Mouse (Mus musculus) lung, postnatal 0 days (tissue): ENCODE data around the gene Amfr. TPM values are rescaled to one million over a fixed set of nuclear protein-coding genes. Genes with fewer than 3 reads are reported as not detected.

ENCODE experiments used
- ATAC-seq: fragments of 200-750 bp; cut with Nextera tagmentation; 2 replicates; pipeline ENCODE4 v1.8.0; 2017; ENCODE audit warnings: moderate library complexity
- DNase-seq: peaks from one replicate; pipeline ENCODE4 v3.0.0-alpha.2; 2016; ENCODE audit warnings: low spot score
- H3K27ac ChIP-seq: fragments of 300-500 bp; sonication (generic); 2 replicates; pipeline ENCODE4 v1.5.1; 2014; ENCODE audit warnings: antibody characterized with exemption, mild to moderate bottlenecking, low read length, mixed read lengths
- H3K27me3 ChIP-seq: fragments of 300-500 bp; sonication (generic); replicated peaks from 2 replicates; pipeline ENCODE4 v1.6.1; 2014; ENCODE audit warnings: low read length, mixed read lengths; ENCODE audit not compliant: insufficient read depth
- H3K36me3 ChIP-seq: fragments of 300-500 bp; sonication (generic); 2 replicates; pipeline ENCODE4 v1.6.1; 2014; ENCODE audit warnings: low read length, mixed read lengths; ENCODE audit not compliant: insufficient read depth
- H3K4me1 ChIP-seq: fragments of 300-500 bp; sonication (generic); 2 replicates; pipeline ENCODE4 v1.6.1; 2014; ENCODE audit warnings: antibody characterized with exemption, low read depth, low read length, mixed read lengths; ENCODE audit not compliant: insufficient read depth
- H3K4me2 ChIP-seq: fragments of 300-500 bp; sonication (generic); replicated peaks from 2 replicates; pipeline ENCODE4 v1.6.1; 2014; ENCODE audit warnings: low read depth, mild to moderate bottlenecking, low read length, moderate library complexity, mixed read lengths
- H3K4me3 ChIP-seq: fragments of 300-500 bp; sonication (generic); 2 replicates; pipeline ENCODE4 v1.5.1; 2014; ENCODE audit warnings: low read depth, low read length
- H3K9ac ChIP-seq: fragments of 300-500 bp; sonication (generic); replicated peaks from 2 replicates; pipeline ENCODE4 v1.6.1; 2014; ENCODE audit warnings: low read depth, mild to moderate bottlenecking
- H3K9me3 ChIP-seq: fragments of 300-500 bp; sonication (generic); 2 replicates; pipeline ENCODE4 v1.6.1; 2016; ENCODE audit warnings: low read length, mixed read lengths
- CTCF ChIP-seq: IDR thresholded peaks from 2 replicates; pipeline ENCODE4 v1.5.1; 2016; ENCODE audit warnings: antibody characterized with exemption, mild to moderate bottlenecking
- EP300 ChIP-seq: IDR thresholded peaks from 2 replicates; pipeline ENCODE4 v1.6.1; 2016; ENCODE audit warnings: antibody characterized with exemption, mild to moderate bottlenecking, control low read depth
- WGBS: fragments of 180-500 bp; shearing (Covaris S2); extraction: QIAGEN DNeasy Blood & Tissue Kit; methylation state at CpG from one replicate; pipeline ENCODE4 v1.1.7; 2014; 5-methylcytosine and 5-hydroxymethylcytosine counted together
- polyA plus RNA-seq: library from polyadenylated mRNA; unstranded; fragments of >200 nt; fragmentation: Nextera tagmentation; extraction: Ambion mirVana; gene quantifications from 2 replicates; pipeline ENCODE4 v1.2.1, GENCODE M21; 2015

Gene Amfr
- polyA plus RNA-seq, 1 experiment from 2014 or later, result 57.4 TPM

GRCm38 (mm10) chr8:93975358-93975757, 37.3 kb downstream of the Amfr start:
- peaks cover 65% of the 10 kb centered on the region for H3K36me3 ChIP-seq
- no peak for TF ChIP-seq CTCF
- no peak for TF ChIP-seq EP300

GRCm38 (mm10) chr8:93974602-93975186, 37.9 kb downstream of the Amfr start:
- no peaks in the 10 kb centered on the region for H3K9me3 ChIP-seq
- H3K4me2 ChIP-seq, result no peak overlapping the region
- H3K27me3 ChIP-seq, result no peaks in the 10 kb centered on the region
- H3K4me3 ChIP-seq, result no peak overlapping the region
- DNase-seq (no peak), ATAC-seq (peak; percentile 26; the same call in 1 of the 2 replicates)
- H3K27ac ChIP-seq, result no peak overlapping the region
- TF ChIP-seq CTCF (no peak), EP300 (no peak)
- H3K4me1 ChIP-seq, result no peaks in the 10 kb centered on the region
- H3K9ac ChIP-seq, result no peak overlapping the region
- peaks cover 58% of the 10 kb centered on the region for H3K36me3 ChIP-seq
- WGBS, result 69% methylated on average over 11 of the region's 11 CpGs

More at GRCm38 (mm10) chr8:93975358-93975757, 37.3 kb downstream of the Amfr start:
- ATAC-seq (no peak), DNase-seq (no peak)
- Histone ChIP-seq H3K9me3 (no peaks in the 10 kb centered on the region), H3K27ac (no peak overlapping the region), H3K27me3 (no peaks in the 10 kb centered on the region), H3K4me3 (no peak overlapping the region), H3K4me2 (no peak overlapping the region), H3K9ac (no peak overlapping the region), H3K4me1 (no peaks in the 10 kb centered on the region)
- WGBS, result 90% methylated on average over 2 of the region's 2 CpGs

GRCm38 (mm10) chr8:93973831-93974375, 38.7 kb downstream of the Amfr start:
- no peak for TF ChIP-seq CTCF
- TF ChIP-seq EP300, result no peak
- ATAC-seq (no peak), DNase-seq (no peak)
- H3K9ac ChIP-seq, result no peak overlapping the region
- H3K27me3 ChIP-seq, result no peaks in the 10 kb centered on the region
- WGBS, result 93% methylated on average over 13 of the region's 13 CpGs
- no peak overlapping the region for H3K4me3 ChIP-seq
- H3K27ac ChIP-seq, result no peak overlapping the region
- no peak overlapping the region for H3K4me2 ChIP-seq
- no peaks in the 10 kb centered on the region for H3K4me1 ChIP-seq
- peaks cover 56% of the 10 kb centered on the region for H3K36me3 ChIP-seq
- no peaks in the 10 kb centered on the region for H3K9me3 ChIP-seq

GRCm38 (mm10) chr8:93972971-93973734, 39.5 kb downstream of the Amfr start:
- Histone ChIP-seq H3K4me2 (no peak overlapping the region), H3K9ac (no peak overlapping the region), H3K36me3 (peaks cover 56% of the 10 kb centered on the region), H3K4me3 (no peak overlapping the region), H3K27ac (no peak overlapping the region), H3K9me3 (no peaks in the 10 kb centered on the region), H3K4me1 (no peaks in the 10 kb centered on the region), H3K27me3 (no peaks in the 10 kb centered on the region)
- ATAC-seq (no peak), DNase-seq (no peak)
- 85% methylated on average over 14 of the region's 14 CpGs for WGBS
- TF ChIP-seq CTCF, result no peak
- TF ChIP-seq EP300, result no peak

- H3K4me1 ChIP-seq, result no peaks in the 10 kb centered on the region
- DNase-seq (no peak), ATAC-seq (no peak)
- H3K9me3 ChIP-seq, result no peaks in the 10 kb centered on the region
- H3K9ac ChIP-seq, result no peak overlapping the region
- H3K4me3 ChIP-seq, result no peak overlapping the region
- 93% methylated on average over 5 of the region's 5 CpGs for WGBS
- H3K27me3 ChIP-seq, result no peaks in the 10 kb centered on the region
- no peak overlapping the region for H3K4me2 ChIP-seq
- no peak overlapping the region for H3K27ac ChIP-seq
- peaks cover 52% of the 10 kb centered on the region for H3K36me3 ChIP-seq
- no peak for TF ChIP-seq EP300
- no peak for TF ChIP-seq CTCF
Measured at GRCm38 (mm10) chr8:93972211-93972610, 40.4 kb downstream of the Amfr start.

- Histone ChIP-seq H3K4me1 (no peaks in the 10 kb centered on the region), H3K4me3 (no peak overlapping the region), H3K36me3 (peaks cover 45% of the 10 kb centered on the region), H3K27ac (no peak overlapping the region), H3K9me3 (no peaks in the 10 kb centered on the region), H3K9ac (no peak overlapping the region), H3K27me3 (no peaks in the 10 kb centered on the region), H3K4me2 (no peak overlapping the region)
- TF ChIP-seq CTCF (no peak), EP300 (no peak)
- WGBS, result 91% methylated on average over 10 of the region's 10 CpGs
- ATAC-seq (no peak), DNase-seq (no peak)
Measured at GRCm38 (mm10) chr8:93971451-93971850, 41.2 kb downstream of the Amfr start.
